Mouse (Mus musculus) heart, embryonic 16.5 days (tissue): ENCODE data around the gene Prpf8. TPM values are rescaled to one million over a fixed set of nuclear protein-coding genes. Genes with fewer than 3 reads are reported as not detected.
A peak's percentile ranks its signal among the peaks of the same experiment; 100 is the strongest.

Experiments used
- ATAC-seq: fragments of 200-750 bp; cut with Nextera tagmentation; replicated peaks from 2 replicates; pipeline ENCODE4 v1.8.0; 2017; ENCODE audit warnings: moderate number of reproducible peaks; ENCODE audit not compliant: insufficient read depth, low FRiP score; ENCODE audit errors: extremely low read depth
- H3K27ac ChIP-seq: fragments of 300-500 bp; sonication (generic); 2 replicates; pipeline ENCODE4 v1.5.1; 2014; ENCODE audit warnings: mild to moderate bottlenecking, low read length, control low read depth, moderate library complexity
- H3K27me3 ChIP-seq: fragments of 300-500 bp; sonication (generic); 2 replicates; pipeline ENCODE4 v1.6.1; 2014; ENCODE audit warnings: low read length, mixed read lengths; ENCODE audit not compliant: control insufficient read depth, insufficient read depth
- H3K36me3 ChIP-seq: fragments of 300-500 bp; sonication (generic); 2 replicates; pipeline ENCODE4 v1.6.1; 2014; ENCODE audit not compliant: control insufficient read depth, insufficient read depth
- H3K4me1 ChIP-seq: fragments of 300-500 bp; sonication (generic); 2 replicates; pipeline ENCODE4 v1.6.1; 2014; ENCODE audit warnings: low read length, mixed read lengths; ENCODE audit not compliant: control insufficient read depth, insufficient read depth
- H3K4me2 ChIP-seq: fragments of 300-500 bp; sonication (generic); 2 replicates; pipeline ENCODE4 v1.6.1; 2014; ENCODE audit warnings: low read depth, mild to moderate bottlenecking, control low read depth, low read length
- H3K4me3 ChIP-seq: fragments of 300-500 bp; sonication (generic); 2 replicates; pipeline ENCODE4 v1.5.1; 2014; ENCODE audit warnings: mild to moderate bottlenecking, control low read depth, low read length
- H3K9ac ChIP-seq: fragments of 300-500 bp; sonication (generic); 2 replicates; pipeline ENCODE4 v1.6.1; 2014; ENCODE audit warnings: low read length, control low read depth
- H3K9me3 ChIP-seq: fragments of 300-500 bp; sonication (generic); replicated peaks from 2 replicates; pipeline ENCODE4 v1.6.1; 2016; ENCODE audit warnings: low read length; ENCODE audit not compliant: control insufficient read depth
- WGBS: fragments of 180-500 bp; shearing (Covaris S2); extraction: QIAGEN DNeasy Blood & Tissue Kit; methylation state at CpG from one replicate; pipeline ENCODE4 v1.1.7; 2014; 5-methylcytosine and 5-hydroxymethylcytosine counted together
- polyA plus RNA-seq: library from polyadenylated mRNA; unstranded; fragments of >200 nt; fragmentation: Nextera tagmentation; extraction: Ambion mirVana; gene quantifications from 2 replicates; pipeline ENCODE4 v1.2.1, GENCODE M21; 2015

The Prpf8 gene
- polyA plus RNA-seq, 1 experiment from 2014 or later: 31.4 TPM

GRCm38 (mm10) chr11:75462253-75462783, 24.3 kb upstream of the Prpf8 start:
- H3K4me3 ChIP-seq: peak overlapping the region; percentile 85
- H3K36me3 ChIP-seq: peaks cover 16% of the 10 kb centered on the region
- H3K27me3 ChIP-seq: no peaks in the 10 kb centered on the region
- H3K4me1 ChIP-seq: peaks cover 29% of the 10 kb centered on the region
- H3K4me2 ChIP-seq: peak overlapping the region; percentile 76
- ATAC-seq: peak; percentile 7
- WGBS: 1% methylated on average over 16 of the region's 16 CpGs
- H3K9ac ChIP-seq: peak overlapping the region; percentile 87
- 0 out of 2 replicates have a peak, but pooled peaks cover 3% of the 10 kb centered on the region for H3K9me3 ChIP-seq
- H3K27ac ChIP-seq: peak overlapping the region; percentile 98

- H3K36me3 ChIP-seq: peaks cover 16% of the 10 kb centered on the region
- peak overlapping the region; percentile 76 for H3K4me2 ChIP-seq
- peak overlapping the region; percentile 98 for H3K27ac ChIP-seq
- no peaks in the 10 kb centered on the region for H3K27me3 ChIP-seq
- H3K4me3 ChIP-seq: peak overlapping the region; percentile 85
- ATAC-seq: peak; percentile 49
- H3K9me3 ChIP-seq: 0 out of 2 replicates have a peak, but pooled peaks cover 3% of the 10 kb centered on the region
- peaks cover 33% of the 10 kb centered on the region for H3K4me1 ChIP-seq
- WGBS: 2% methylated on average over 9 of the region's 9 CpGs
- peak overlapping the region; percentile 87 for H3K9ac ChIP-seq
Measured at GRCm38 (mm10) chr11:75462865-75463336, 23.7 kb upstream of the Prpf8 start.

- 0 out of 2 replicates have a peak, but pooled peaks cover 3% of the 10 kb centered on the region for H3K9me3 ChIP-seq
- H3K36me3 ChIP-seq: peaks cover 16% of the 10 kb centered on the region
- H3K4me2 ChIP-seq: peak overlapping the region; percentile 76
- peaks cover 36% of the 10 kb centered on the region for H3K4me1 ChIP-seq
- no peaks in the 10 kb centered on the region for H3K27me3 ChIP-seq
- ATAC-seq: no peak
- peak overlapping the region; percentile 98 for H3K27ac ChIP-seq
- peak overlapping the region; percentile 35; the same call in 1 of the 2 replicates for H3K9ac ChIP-seq
- 52% methylated on average over 4 of the region's 4 CpGs for WGBS
- peak overlapping the region; percentile 85 for H3K4me3 ChIP-seq
Measured at GRCm38 (mm10) chr11:75463624-75464023, 23.0 kb upstream of the Prpf8 start.

- no peak overlapping the region for H3K9ac ChIP-seq
- H3K4me1 ChIP-seq: peaks cover 33% of the 10 kb centered on the region
- ATAC-seq: no peak
- peaks cover 16% of the 10 kb centered on the region for H3K36me3 ChIP-seq
- 0 out of 2 replicates have a peak, but pooled peaks cover 3% of the 10 kb centered on the region for H3K9me3 ChIP-seq
- H3K27ac ChIP-seq: no peak overlapping the region
- no peak overlapping the region for H3K4me2 ChIP-seq
- H3K4me3 ChIP-seq: no peak overlapping the region
- 90% methylated on average over 6 of the region's 6 CpGs for WGBS
- no peaks in the 10 kb centered on the region for H3K27me3 ChIP-seq
Measured at GRCm38 (mm10) chr11:75464417-75464816, 22.2 kb upstream of the Prpf8 start.

- no peak overlapping the region for H3K9ac ChIP-seq
- no peaks in the 10 kb centered on the region for H3K27me3 ChIP-seq
- H3K9me3 ChIP-seq: 0 out of 2 replicates have a peak, but pooled peaks cover 3% of the 10 kb centered on the region
- H3K4me1 ChIP-seq: peaks cover 26% of the 10 kb centered on the region
- no peak overlapping the region for H3K27ac ChIP-seq
- ATAC-seq: no peak
- WGBS: 90% methylated on average over 6 of the region's 6 CpGs
- H3K4me2 ChIP-seq: no peak overlapping the region
- H3K36me3 ChIP-seq: peaks cover 16% of the 10 kb centered on the region
- no peak overlapping the region for H3K4me3 ChIP-seq
Measured at GRCm38 (mm10) chr11:75465051-75465450, 21.6 kb upstream of the Prpf8 start.

- H3K4me3 ChIP-seq: no peak overlapping the region
- H3K36me3 ChIP-seq: peaks cover 16% of the 10 kb centered on the region
- 97% methylated on average over 4 of the region's 4 CpGs for WGBS
- 0 out of 2 replicates have a peak, but pooled peaks cover 3% of the 10 kb centered on the region for H3K9me3 ChIP-seq
- no peaks in the 10 kb centered on the region for H3K27me3 ChIP-seq
- H3K4me2 ChIP-seq: peak overlapping the region; percentile 94; the same call in 1 of the 2 replicates
- H3K27ac ChIP-seq: no peak overlapping the region
- peaks cover 24% of the 10 kb centered on the region for H3K4me1 ChIP-seq
- no peak overlapping the region for H3K9ac ChIP-seq
- ATAC-seq: no peak
Measured at GRCm38 (mm10) chr11:75466731-75467505, 19.7 kb upstream of the Prpf8 start.

GRCm38 (mm10) chr11:75467512-75468215, 19.0 kb upstream of the Prpf8 start:
- Histone ChIP-seq H3K27ac (peak overlapping the region; percentile 28; the same call in 1 of the 2 replicates), H3K9me3 (0 out of 2 replicates have a peak, but pooled peaks cover 3% of the 10 kb centered on the region), H3K9ac (peak overlapping the region; percentile 84), H3K4me2 (peak overlapping the region; percentile 94), H3K36me3 (peaks cover 16% of the 10 kb centered on the region), H3K4me1 (peaks cover 22% of the 10 kb centered on the region), H3K27me3 (no peaks in the 10 kb centered on the region), H3K4me3 (peak overlapping the region; percentile 63)
- peak; percentile 78 for ATAC-seq
- WGBS: 16% methylated on average over 19 of the region's 19 CpGs

- Histone ChIP-seq H3K27me3 (no peaks in the 10 kb centered on the region), H3K27ac (no peak overlapping the region; the same call in 1 of the 2 replicates), H3K9me3 (0 out of 2 replicates have a peak, but pooled peaks cover 3% of the 10 kb centered on the region), H3K4me2 (peak overlapping the region; percentile 94), H3K4me1 (peaks cover 15% of the 10 kb centered on the region), H3K9ac (peak overlapping the region; percentile 84), H3K4me3 (peak overlapping the region; percentile 63), H3K36me3 (peaks cover 16% of the 10 kb centered on the region)
- WGBS: 59% methylated on average over 7 of the region's 7 CpGs
- ATAC-seq: no peak
Measured at GRCm38 (mm10) chr11:75468410-75468809, 18.2 kb upstream of the Prpf8 start.
